Mouse (Mus musculus) thymus, adult 2 months (tissue): ENCODE data around the gene 1700016H13Rik.

Source experiments
- CTCF ChIP-seq: fragments of 200-500 bp; IDR thresholded peaks from 2 replicates; pipeline ENCODE4 v1.5.1; 2012; ENCODE audit warnings: mild to moderate bottlenecking, control low read depth, low read length, moderate library complexity, borderline replicate concordance; ENCODE audit not compliant: control insufficient read depth, poor library complexity, insufficient read depth; ENCODE audit errors: extremely low read depth
- POLR2A ChIP-seq: fragments of 200-500 bp; IDR thresholded peaks from 2 replicates; pipeline ENCODE4 v1.6.1; 2012; ENCODE audit warnings: mild to moderate bottlenecking, low read length, control low read depth, moderate library complexity; ENCODE audit not compliant: control insufficient read depth, poor library complexity, insufficient read depth; ENCODE audit errors: extremely low read depth

- no peak for TF ChIP-seq POLR2A
- TF ChIP-seq CTCF = no peak
These were observed 33.5 kb downstream of the 1700016H13Rik start for GRCm38 (mm10) chr5:103622321-103622720.
